Mouse (Mus musculus) heart, postnatal 0 days (tissue): ENCODE measurements at regions not wholly inside any gene's neighbourhood (a gene's known extent, or its start where the extent isn't known, plus 50 kb on each side); places are given as distances from the start of the nearest gene placed in this dataset.

Source experiments
- ATAC-seq: fragments of 200-750 bp; cut with Nextera tagmentation; 2 replicates; pipeline ENCODE4 v1.8.0; 2017; ENCODE audit warnings: low read depth, moderate number of reproducible peaks, moderate library complexity; ENCODE audit not compliant: insufficient read depth
- DNase-seq: peaks from one replicate; pipeline ENCODE4 v3.0.0-alpha.2; 2016; ENCODE audit warnings: low spot score
- H3K27ac ChIP-seq: fragments of 300-500 bp; sonication (generic); 2 replicates; pipeline ENCODE4 v1.5.1; 2014; ENCODE audit warnings: low read depth, mild to moderate bottlenecking
- H3K27me3 ChIP-seq: fragments of 300-500 bp; sonication (generic); 2 replicates; pipeline ENCODE4 v1.6.1; 2014; ENCODE audit warnings: low read length, mixed read lengths; ENCODE audit not compliant: control insufficient read depth, insufficient read depth
- H3K36me3 ChIP-seq: fragments of 300-500 bp; sonication (generic); replicated peaks from 2 replicates; pipeline ENCODE4 v1.6.1; 2014; ENCODE audit warnings: low read length, mixed read lengths; ENCODE audit not compliant: control insufficient read depth, insufficient read depth
- H3K4me1 ChIP-seq: fragments of 300-500 bp; sonication (generic); 2 replicates; pipeline ENCODE4 v1.6.1; 2014; ENCODE audit warnings: antibody characterized with exemption; ENCODE audit not compliant: control insufficient read depth, insufficient read depth
- H3K4me2 ChIP-seq: fragments of 300-500 bp; sonication (generic); 2 replicates; pipeline ENCODE4 v1.6.1; 2014; ENCODE audit warnings: low read depth, mild to moderate bottlenecking, low read length, moderate library complexity
- H3K4me3 ChIP-seq: fragments of 300-500 bp; sonication (generic); 2 replicates; pipeline ENCODE4 v1.5.1; 2014; ENCODE audit warnings: low read depth, low read length
- H3K9ac ChIP-seq: fragments of 300-500 bp; sonication (generic); replicated peaks from 2 replicates; pipeline ENCODE4 v1.6.1; 2014; ENCODE audit warnings: low read depth, low read length, mixed read lengths
- H3K9me3 ChIP-seq: fragments of 300-500 bp; sonication (generic); replicated peaks from 2 replicates; pipeline ENCODE4 v1.6.1; 2016; ENCODE audit warnings: low read length; ENCODE audit not compliant: control insufficient read depth
- CTCF ChIP-seq: IDR thresholded peaks from 2 replicates; pipeline ENCODE4 v1.5.1; 2016; ENCODE audit warnings: antibody characterized with exemption, control low read depth, low read depth
- EP300 ChIP-seq: IDR thresholded peaks from 2 replicates; pipeline ENCODE4 v1.6.1; 2016; ENCODE audit warnings: antibody characterized with exemption, low read depth
- WGBS: fragments of 180-500 bp; shearing (Covaris S2); extraction: QIAGEN DNeasy Blood & Tissue Kit; methylation state at CpG from one replicate; pipeline ENCODE4 v1.1.7; 2014; 5-methylcytosine and 5-hydroxymethylcytosine counted together

GRCm38 (mm10) chr17:4835065-4835705 lies 158.9 kb upstream of the Arid1b start:
- 0 out of 2 replicates have a peak, but pooled peaks cover 4% of the 10 kb centered on the region for H3K9me3 ChIP-seq
- ATAC-seq (no peak), DNase-seq (no peak)
- no peak overlapping the region for H3K4me3 ChIP-seq
- no peak overlapping the region for H3K27ac ChIP-seq
- no peak for TF ChIP-seq EP300
- TF ChIP-seq CTCF = no peak
- H3K4me1 ChIP-seq = no peaks in the 10 kb centered on the region
- no peaks in the 10 kb centered on the region for H3K27me3 ChIP-seq
- no peaks in the 10 kb centered on the region for H3K36me3 ChIP-seq
- no peak overlapping the region for H3K4me2 ChIP-seq
- WGBS = 76% methylated on average over 8 of the region's 8 CpGs
- no peak overlapping the region for H3K9ac ChIP-seq

DNA sequence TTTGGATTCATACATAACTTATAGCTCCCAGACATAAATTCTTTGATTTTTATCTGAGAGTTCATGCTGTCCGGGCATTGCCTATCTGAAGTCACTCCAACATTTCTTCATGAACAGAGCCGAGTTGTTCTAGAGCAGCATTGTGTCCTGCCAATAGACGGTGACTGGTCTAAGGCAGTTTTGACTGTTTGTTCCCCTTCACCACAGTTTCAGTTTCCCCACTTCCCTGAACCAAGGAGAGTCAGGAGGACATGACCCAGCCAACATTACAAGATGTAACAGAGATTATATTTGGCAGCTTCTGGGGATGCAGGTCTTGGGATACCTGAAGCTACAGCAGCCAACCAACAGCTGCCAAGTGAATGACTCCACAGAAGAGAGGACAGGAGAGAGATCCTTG lies 154.0 kb upstream of the Arid1b start:
- Histone ChIP-seq H3K4me2 (no peak overlapping the region), H3K9me3 (no peaks in the 10 kb centered on the region), H3K4me3 (no peak overlapping the region), H3K27me3 (no peaks in the 10 kb centered on the region), H3K36me3 (no peaks in the 10 kb centered on the region), H3K9ac (no peak overlapping the region), H3K27ac (no peak overlapping the region), H3K4me1 (no peaks in the 10 kb centered on the region)
- ATAC-seq (no peak), DNase-seq (no peak)
- TF ChIP-seq CTCF (no peak), EP300 (no peak)
- WGBS = 76% methylated on average over 3 of the region's 3 CpGs

GRCm38 (mm10) chr17:4858304-4858703 lies 135.8 kb upstream of the Arid1b start:
- TF ChIP-seq EP300 (no peak), CTCF (no peak)
- ATAC-seq (no peak), DNase-seq (no peak)
- Histone ChIP-seq H3K27me3 (no peaks in the 10 kb centered on the region), H3K4me3 (no peak overlapping the region), H3K4me1 (peaks cover 5% of the 10 kb centered on the region; the same call in 1 of the 2 replicates), H3K36me3 (no peaks in the 10 kb centered on the region), H3K27ac (no peak overlapping the region), H3K9me3 (no peaks in the 10 kb centered on the region), H3K9ac (no peak overlapping the region), H3K4me2 (no peak overlapping the region)
- WGBS = 80% methylated on average over 3 of the region's 3 CpGs

GRCm38 (mm10) chr17:4864901-4865300 lies 129.2 kb upstream of the Arid1b start:
- Histone ChIP-seq H3K9ac (no peak overlapping the region), H3K36me3 (no peaks in the 10 kb centered on the region), H3K9me3 (no peaks in the 10 kb centered on the region), H3K4me2 (no peak overlapping the region), H3K27me3 (no peaks in the 10 kb centered on the region), H3K27ac (no peak overlapping the region), H3K4me3 (no peak overlapping the region), H3K4me1 (peaks cover 9% of the 10 kb centered on the region; the same call in 1 of the 2 replicates)
- ATAC-seq = no peak
- WGBS = 85% methylated on average over 10 of the region's 10 CpGs
- no peak for DNase-seq
- TF ChIP-seq CTCF (no peak), EP300 (no peak)

DNA sequence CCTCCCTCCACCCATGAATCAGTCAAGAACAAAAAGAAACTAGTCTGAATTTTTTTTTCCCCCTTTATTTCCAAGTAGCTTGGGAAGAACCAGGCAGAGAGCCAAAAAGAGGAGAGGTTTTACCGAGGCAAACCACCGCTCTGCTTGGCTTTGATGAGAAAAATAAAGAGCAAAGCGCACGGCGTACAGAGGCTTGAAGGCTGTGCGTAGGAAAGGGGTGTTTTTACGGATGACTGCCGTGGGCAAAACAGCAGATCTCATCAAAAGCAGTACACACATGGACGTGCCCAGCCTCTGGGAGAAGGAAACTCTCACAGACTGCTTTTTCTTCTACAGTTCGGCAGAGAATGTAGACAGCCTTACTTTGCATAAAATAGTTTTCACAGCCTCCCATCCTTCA lies 128.5 kb upstream of the Arid1b start:
- TF ChIP-seq CTCF = no peak
- no peak for TF ChIP-seq EP300
- H3K27ac ChIP-seq = peak overlapping the region; percentile 46; the same call in 1 of the 2 replicates
- peaks cover 9% of the 10 kb centered on the region; the same call in 1 of the 2 replicates for H3K4me1 ChIP-seq
- no peak overlapping the region for H3K9ac ChIP-seq
- H3K4me2 ChIP-seq = peak overlapping the region; percentile 12; the same call in 1 of the 2 replicates
- no peaks in the 10 kb centered on the region for H3K27me3 ChIP-seq
- ATAC-seq (no peak), DNase-seq (peak; percentile 34)
- H3K9me3 ChIP-seq = no peaks in the 10 kb centered on the region
- no peak overlapping the region for H3K4me3 ChIP-seq
- H3K36me3 ChIP-seq = no peaks in the 10 kb centered on the region
- WGBS = 56% methylated on average over 10 of the region's 10 CpGs
